Mouse (Mus musculus): ENCODE data around the gene Ift57. TPM values are rescaled to one million over a fixed set of nuclear protein-coding genes. Genes with fewer than 3 reads are reported as not detected.

The Ift57 gene
- total and polyA plus RNA-seq, 3 experiments = 17.4 to 52.3 (median 30.8) TPM

DNA sequence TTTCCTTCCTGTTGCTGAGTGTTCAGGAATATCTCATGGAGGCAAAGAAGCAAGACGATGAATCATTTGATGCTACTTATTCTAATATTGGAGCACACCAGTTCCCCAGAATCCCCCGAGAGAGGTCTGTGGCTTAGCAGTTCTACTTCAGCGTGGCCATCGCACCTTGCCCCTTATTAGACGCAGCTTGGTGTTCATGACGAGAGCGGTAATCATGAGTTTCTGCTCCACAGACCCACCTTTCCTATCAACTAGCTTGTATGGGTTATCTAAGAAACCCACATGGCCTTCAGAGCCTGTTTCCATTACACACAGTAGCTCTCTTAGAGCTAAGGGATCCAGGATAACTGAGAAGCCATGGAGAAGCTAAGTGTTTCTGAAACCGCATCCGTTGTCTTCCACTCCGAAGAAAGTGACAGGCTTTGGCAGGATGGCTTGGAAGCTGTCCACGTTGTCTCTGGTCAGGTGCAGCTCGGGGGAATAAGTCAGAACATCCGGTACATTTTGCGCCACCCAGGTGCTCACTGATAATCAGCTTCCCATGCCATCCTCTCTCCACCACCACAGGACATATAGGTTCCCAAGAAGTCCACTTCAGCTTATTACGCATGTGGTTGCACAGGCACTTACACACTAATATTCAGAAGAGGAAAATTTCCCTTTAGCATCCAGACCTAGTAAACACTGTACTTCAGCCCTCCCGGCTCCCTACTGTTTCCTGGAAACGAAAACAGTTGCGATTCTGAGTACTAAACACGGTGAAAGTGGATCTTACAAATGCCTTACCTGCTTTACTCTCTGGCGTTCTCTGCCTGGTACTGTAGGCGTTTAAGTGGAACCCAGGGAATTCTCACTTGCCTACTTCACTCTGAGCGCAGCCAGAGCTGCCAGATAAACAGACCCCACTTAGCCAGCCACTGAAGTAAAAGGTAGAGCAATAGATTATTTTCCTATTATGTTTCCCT is 76.3 kb downstream of the Ift57 start:
- Histone ChIP-seq H3K4me1 (ENCODE audit: insufficient read depth, low read depth, low read length) (peaks cover 80% of the 10 kb centered on the region), H3K9me3 (replicated peaks) (no peaks in the 10 kb centered on the region), H3K36me3 (replicated peaks) (no peaks in the 10 kb centered on the region), H3K4me3 (ENCODE audit: low read depth, low read length) (peak overlapping the region; percentile 53; the same call in 1 of the 2 replicates), H3K27me3 (ENCODE audit: insufficient read depth, low read length) (no peaks in the 10 kb centered on the region)
- no peak for DNase-seq (ENCODE audit: low spot score)
- 0 out of 2 replicates have a peak, but pooled peaks have one; percentile 24 for TF ChIP-seq TAL1 (conservative IDR thresholded peaks at IDR 0.05; ENCODE audit: low read depth, low read length)
- TF ChIP-seq CTCF (IDR thresholded peaks at IDR 0.05; ENCODE audit: low read depth, low read length) = no peak
- TF ChIP-seq POLR2AphosphoS5 (IDR thresholded peaks at IDR 0.05; ENCODE audit: insufficient replicate concordance, low read depth, low read length) = no peak
- no peak for TF ChIP-seq GATA1 (IDR thresholded peaks at IDR 0.05; ENCODE audit: borderline replicate concordance, low read length)
- TF ChIP-seq GATA2 (IDR thresholded peaks at IDR 0.05; ENCODE audit: borderline replicate concordance, low read depth, low read length) = no peak
- ATAC-seq (ENCODE audit: extremely low read depth, insufficient number of reproducible peaks, low FRiP score, poor library complexity, severe bottlenecking) = peak; percentile 1; the same call in 1 of the 2 replicates

DNA sequence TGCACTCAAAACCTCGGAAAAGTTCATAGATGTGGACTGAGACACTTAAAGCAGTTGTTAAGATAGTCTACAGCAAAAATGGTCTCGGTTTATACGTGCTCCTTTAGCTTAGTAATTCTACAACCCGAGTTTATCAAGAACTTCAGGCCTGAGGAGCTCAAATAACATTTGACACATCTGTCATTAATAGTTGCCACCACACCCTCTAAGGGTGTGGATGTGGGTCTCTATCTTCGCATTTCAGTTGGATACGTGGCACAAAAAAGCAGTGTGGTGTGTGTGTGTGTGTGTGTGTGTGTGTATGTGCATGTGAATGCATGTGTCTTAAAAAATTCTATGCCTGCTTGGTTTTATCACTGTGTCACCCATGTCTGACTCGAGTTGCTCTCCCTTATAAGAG is 77.9 kb downstream of the Ift57 start:
- DNase-seq (ENCODE audit: low spot score) = no peak
- Histone ChIP-seq H3K4me3 (ENCODE audit: low read depth, low read length) (no peak overlapping the region), H3K27me3 (ENCODE audit: insufficient read depth, low read length) (no peaks in the 10 kb centered on the region), H3K36me3 (replicated peaks) (no peaks in the 10 kb centered on the region), H3K9me3 (replicated peaks) (no peaks in the 10 kb centered on the region), H3K4me1 (ENCODE audit: insufficient read depth, low read depth, low read length) (peaks cover 74% of the 10 kb centered on the region)
- TF ChIP-seq TAL1 (conservative IDR thresholded peaks at IDR 0.05; ENCODE audit: low read depth, low read length) = peak; percentile 55
- no peak for TF ChIP-seq CTCF (IDR thresholded peaks at IDR 0.05; ENCODE audit: low read depth, low read length)
- ATAC-seq (ENCODE audit: extremely low read depth, insufficient number of reproducible peaks, low FRiP score, poor library complexity, severe bottlenecking) = peak; percentile 26

DNA sequence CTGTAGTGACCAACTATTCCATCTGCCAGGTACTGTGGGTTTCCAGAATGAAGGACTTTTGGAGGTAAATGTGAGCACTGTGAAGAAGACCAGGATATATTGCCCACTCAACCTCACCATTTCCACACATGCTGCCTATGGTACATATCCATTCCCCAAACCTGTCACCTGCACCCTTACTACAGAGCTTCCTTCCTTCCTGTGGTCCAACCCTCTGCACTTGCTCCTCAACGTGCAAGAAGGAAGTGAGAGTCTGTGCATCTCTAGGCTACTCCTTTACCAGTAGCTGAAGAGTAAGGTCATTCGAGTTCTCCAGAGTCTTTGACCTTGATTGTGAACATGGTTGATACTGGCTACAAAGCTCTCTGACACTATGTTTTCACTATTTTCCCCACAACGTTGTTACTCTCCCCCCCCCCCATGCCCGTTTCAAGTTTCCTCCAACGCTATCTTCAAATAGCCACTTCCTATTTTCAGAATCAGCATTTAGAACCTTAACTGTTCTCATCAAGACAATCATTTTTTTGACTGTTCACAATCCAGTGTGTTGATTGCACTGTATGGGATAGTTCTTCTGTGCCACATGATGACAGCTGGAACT is 82.6 kb downstream of the Ift57 start:
- TF ChIP-seq GATA2 (IDR thresholded peaks at IDR 0.05; ENCODE audit: borderline replicate concordance, low read depth, low read length) (no peak), POLR2AphosphoS5 (IDR thresholded peaks at IDR 0.05; ENCODE audit: insufficient replicate concordance, low read depth, low read length) (no peak), TAL1 (conservative IDR thresholded peaks at IDR 0.05; ENCODE audit: low read depth, low read length) (no peak), GATA1 (IDR thresholded peaks at IDR 0.05; ENCODE audit: borderline replicate concordance, low read length) (no peak), CTCF (IDR thresholded peaks at IDR 0.05; ENCODE audit: low read depth, low read length) (no peak)
- ATAC-seq (ENCODE audit: extremely low read depth, insufficient number of reproducible peaks, low FRiP score, poor library complexity, severe bottlenecking) (no peak), DNase-seq (ENCODE audit: low spot score) (no peak)
- H3K36me3 ChIP-seq (replicated peaks) = no peaks in the 10 kb centered on the region
- H3K27me3 ChIP-seq (ENCODE audit: insufficient read depth, low read length) = no peaks in the 10 kb centered on the region
- no peaks in the 10 kb centered on the region for H3K9me3 ChIP-seq (replicated peaks)
- H3K4me3 ChIP-seq (ENCODE audit: low read depth, low read length) = no peak overlapping the region
- peaks cover 57% of the 10 kb centered on the region for H3K4me1 ChIP-seq (ENCODE audit: insufficient read depth, low read depth, low read length)

- ATAC-seq (ENCODE audit: extremely low read depth, insufficient number of reproducible peaks, low FRiP score, poor library complexity, severe bottlenecking) (no peak), DNase-seq (ENCODE audit: low spot score) (no peak)
- Histone ChIP-seq H3K36me3 (replicated peaks) (no peaks in the 10 kb centered on the region), H3K4me1 (ENCODE audit: insufficient read depth, low read depth, low read length) (peaks cover 42% of the 10 kb centered on the region), H3K9me3 (replicated peaks) (no peaks in the 10 kb centered on the region), H3K27me3 (ENCODE audit: insufficient read depth, low read length) (no peaks in the 10 kb centered on the region), H3K4me3 (ENCODE audit: low read depth, low read length) (no peak overlapping the region)
- TF ChIP-seq TAL1 (conservative IDR thresholded peaks at IDR 0.05; ENCODE audit: low read depth, low read length) (no peak), POLR2AphosphoS5 (IDR thresholded peaks at IDR 0.05; ENCODE audit: insufficient replicate concordance, low read depth, low read length) (no peak), CTCF (IDR thresholded peaks at IDR 0.05; ENCODE audit: low read depth, low read length) (no peak), GATA1 (IDR thresholded peaks at IDR 0.05; ENCODE audit: borderline replicate concordance, low read length) (no peak), GATA2 (IDR thresholded peaks at IDR 0.05; ENCODE audit: borderline replicate concordance, low read depth, low read length) (no peak)
Measured at GRCm38 (mm10) chr16:49783369-49783768, 84.3 kb downstream of the Ift57 start.

DNA sequence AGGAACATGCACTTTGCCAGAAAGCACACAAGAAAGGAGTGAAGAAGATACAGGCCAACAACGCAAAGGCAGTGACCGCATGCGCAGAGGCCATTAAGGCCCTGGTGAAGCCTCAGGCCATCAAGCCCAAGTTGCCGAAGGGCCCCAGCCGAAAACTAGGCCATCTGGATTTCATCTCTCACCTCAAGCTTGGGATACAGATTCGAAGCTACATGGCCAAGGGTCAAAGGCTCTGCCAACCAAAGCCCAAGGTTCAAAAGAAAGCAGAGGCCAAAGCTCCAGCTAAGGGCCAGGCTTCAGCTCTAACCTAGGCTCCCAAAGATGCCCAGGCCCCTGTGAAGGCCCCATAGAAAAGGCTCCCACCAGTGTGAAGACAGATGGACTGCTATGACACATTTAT is 87.1 kb downstream of the Ift57 start:
- no peaks in the 10 kb centered on the region for H3K9me3 ChIP-seq (replicated peaks)
- DNase-seq (ENCODE audit: low spot score) = no peak
- ATAC-seq (ENCODE audit: extremely low read depth, insufficient number of reproducible peaks, low FRiP score, poor library complexity, severe bottlenecking) = no peak
- H3K36me3 ChIP-seq (replicated peaks) = no peaks in the 10 kb centered on the region
- no peak for TF ChIP-seq POLR2AphosphoS5 (IDR thresholded peaks at IDR 0.05; ENCODE audit: insufficient replicate concordance, low read depth, low read length)
- no peak for TF ChIP-seq CTCF (IDR thresholded peaks at IDR 0.05; ENCODE audit: low read depth, low read length)
- no peak for TF ChIP-seq GATA1 (IDR thresholded peaks at IDR 0.05; ENCODE audit: borderline replicate concordance, low read length)
- TF ChIP-seq GATA2 (IDR thresholded peaks at IDR 0.05; ENCODE audit: borderline replicate concordance, low read depth, low read length) = no peak
- no peak for TF ChIP-seq TAL1 (conservative IDR thresholded peaks at IDR 0.05; ENCODE audit: low read depth, low read length)
- peaks cover 46% of the 10 kb centered on the region for H3K4me1 ChIP-seq (ENCODE audit: insufficient read depth, low read depth, low read length)
- no peaks in the 10 kb centered on the region for H3K27me3 ChIP-seq (ENCODE audit: insufficient read depth, low read length)
- H3K4me3 ChIP-seq (ENCODE audit: low read depth, low read length) = no peak overlapping the region

- TF ChIP-seq CTCF (IDR thresholded peaks at IDR 0.05; ENCODE audit: low read depth, low read length) = no peak
- no peak for TF ChIP-seq GATA1 (IDR thresholded peaks at IDR 0.05; ENCODE audit: borderline replicate concordance, low read length)
- no peak for TF ChIP-seq GATA2 (IDR thresholded peaks at IDR 0.05; ENCODE audit: borderline replicate concordance, low read depth, low read length)
- TF ChIP-seq POLR2AphosphoS5 (IDR thresholded peaks at IDR 0.05; ENCODE audit: insufficient replicate concordance, low read depth, low read length) = no peak
- Histone ChIP-seq H3K4me3 (ENCODE audit: low read depth, low read length) (no peak overlapping the region), H3K27me3 (ENCODE audit: insufficient read depth, low read length) (no peaks in the 10 kb centered on the region), H3K36me3 (replicated peaks) (no peaks in the 10 kb centered on the region), H3K4me1 (ENCODE audit: insufficient read depth, low read depth, low read length) (peaks cover 46% of the 10 kb centered on the region), H3K9me3 (replicated peaks) (no peaks in the 10 kb centered on the region)
- ATAC-seq (ENCODE audit: extremely low read depth, insufficient number of reproducible peaks, low FRiP score, poor library complexity, severe bottlenecking) = no peak
- no peak for DNase-seq (ENCODE audit: low spot score)
Measured at GRCm38 (mm10) chr16:49787714-49788113, 88.7 kb downstream of the Ift57 start.
